Mouse (Mus musculus) hindbrain, embryonic 14.5 days (tissue): ENCODE results near the gene Ankrd24. TPM values are rescaled to one million over a fixed set of nuclear protein-coding genes. Genes with fewer than 3 reads are reported as not detected.
A peak's percentile ranks its signal among the peaks of the same experiment; 100 is the strongest.

Experiments
- ATAC-seq: fragments of 200-750 bp; cut with Nextera tagmentation; 2 replicates; pipeline ENCODE4 v1.8.0; 2017; ENCODE audit warnings: moderate number of reproducible peaks, mild to moderate bottlenecking, moderate TSS enrichment, moderate library complexity; ENCODE audit not compliant: low FRiP score
- DNase-seq: peaks from one replicate; pipeline ENCODE4 v3.0.0-alpha.2; 2015; ENCODE audit warnings: low spot score
- H3K27ac ChIP-seq: fragments of 300-500 bp; sonication (generic); 2 replicates; pipeline ENCODE4 v1.5.1; 2014; ENCODE audit warnings: mild to moderate bottlenecking, moderate library complexity
- H3K27me3 ChIP-seq: fragments of 300-500 bp; sonication (generic); 2 replicates; pipeline ENCODE4 v1.6.1; 2014; ENCODE audit warnings: mild to moderate bottlenecking, low read length, mixed read lengths; ENCODE audit not compliant: control insufficient read depth, insufficient read depth
- H3K36me3 ChIP-seq: fragments of 300-500 bp; sonication (generic); replicated peaks from 2 replicates; pipeline ENCODE4 v1.6.1; 2014; ENCODE audit not compliant: control insufficient read depth, insufficient read depth
- H3K4me1 ChIP-seq: fragments of 300-500 bp; sonication (generic); replicated peaks from 2 replicates; pipeline ENCODE4 v1.6.1; 2014; ENCODE audit warnings: antibody characterized with exemption, low read length, mixed read lengths; ENCODE audit not compliant: control insufficient read depth, insufficient read depth
- H3K4me2 ChIP-seq: fragments of 300-500 bp; sonication (generic); replicated peaks from 2 replicates; pipeline ENCODE4 v1.6.1; 2014; ENCODE audit warnings: mild to moderate bottlenecking, moderate library complexity
- H3K4me3 ChIP-seq: fragments of 300-500 bp; sonication (generic); replicated peaks from 2 replicates; pipeline ENCODE4 v1.5.1; 2014; ENCODE audit warnings: mild to moderate bottlenecking, low read length
- H3K9ac ChIP-seq: fragments of 300-500 bp; sonication (generic); 2 replicates; pipeline ENCODE4 v1.6.1; 2014
- H3K9me3 ChIP-seq: fragments of 300-500 bp; sonication (generic); 2 replicates; pipeline ENCODE4 v1.6.1; 2016; ENCODE audit warnings: low read length; ENCODE audit not compliant: control insufficient read depth
- WGBS: fragments of 180-500 bp; shearing (Covaris S2); extraction: QIAGEN DNeasy Blood & Tissue Kit; methylation state at CpG from one replicate; pipeline ENCODE4 v1.1.7; 2014; 5-methylcytosine and 5-hydroxymethylcytosine counted together
- polyA plus RNA-seq: library from polyadenylated mRNA; unstranded; fragments of >200 nt; fragmentation: Nextera tagmentation; extraction: Ambion mirVana; gene quantifications from 2 replicates; pipeline ENCODE4 v1.2.1, GENCODE M21; 2014

The Ankrd24 gene
- polyA plus RNA-seq, 1 experiment from 2014 or later = 11.8 TPM

GRCm38 (mm10) chr10:81602741-81603151 lies 25.6 kb upstream of the Ankrd24 start:
- H3K9ac ChIP-seq = no peak overlapping the region
- DNase-seq = peak; percentile 78
- peaks cover 17% of the 10 kb centered on the region for H3K4me1 ChIP-seq

GRCm38 (mm10) chr10:81604019-81604967 lies 24.0 kb upstream of the Ankrd24 start:
- Histone ChIP-seq H3K4me1 (peaks cover 16% of the 10 kb centered on the region), H3K27me3 (peaks cover 8% of the 10 kb centered on the region; the same call in 1 of the 2 replicates), H3K27ac (no peak overlapping the region), H3K9me3 (no peaks in the 10 kb centered on the region), H3K4me3 (no peak overlapping the region), H3K9ac (no peak overlapping the region), H3K36me3 (no peaks in the 10 kb centered on the region), H3K4me2 (peak overlapping the region; percentile 69)
- DNase-seq (no peak), ATAC-seq (peak; percentile 5; the same call in 1 of the 2 replicates)
- 79% methylated on average over 12 of the region's 12 CpGs for WGBS

More at GRCm38 (mm10) chr10:81602741-81603151, 25.6 kb upstream of the Ankrd24 start:
- Histone ChIP-seq H3K4me2 (no peak overlapping the region), H3K36me3 (no peaks in the 10 kb centered on the region), H3K9me3 (no peaks in the 10 kb centered on the region), H3K27me3 (peaks cover 13% of the 10 kb centered on the region; the same call in 1 of the 2 replicates), H3K27ac (no peak overlapping the region), H3K4me3 (no peak overlapping the region)
- ATAC-seq = no peak
- 16% methylated on average over 4 of the region's 4 CpGs for WGBS

DNA sequence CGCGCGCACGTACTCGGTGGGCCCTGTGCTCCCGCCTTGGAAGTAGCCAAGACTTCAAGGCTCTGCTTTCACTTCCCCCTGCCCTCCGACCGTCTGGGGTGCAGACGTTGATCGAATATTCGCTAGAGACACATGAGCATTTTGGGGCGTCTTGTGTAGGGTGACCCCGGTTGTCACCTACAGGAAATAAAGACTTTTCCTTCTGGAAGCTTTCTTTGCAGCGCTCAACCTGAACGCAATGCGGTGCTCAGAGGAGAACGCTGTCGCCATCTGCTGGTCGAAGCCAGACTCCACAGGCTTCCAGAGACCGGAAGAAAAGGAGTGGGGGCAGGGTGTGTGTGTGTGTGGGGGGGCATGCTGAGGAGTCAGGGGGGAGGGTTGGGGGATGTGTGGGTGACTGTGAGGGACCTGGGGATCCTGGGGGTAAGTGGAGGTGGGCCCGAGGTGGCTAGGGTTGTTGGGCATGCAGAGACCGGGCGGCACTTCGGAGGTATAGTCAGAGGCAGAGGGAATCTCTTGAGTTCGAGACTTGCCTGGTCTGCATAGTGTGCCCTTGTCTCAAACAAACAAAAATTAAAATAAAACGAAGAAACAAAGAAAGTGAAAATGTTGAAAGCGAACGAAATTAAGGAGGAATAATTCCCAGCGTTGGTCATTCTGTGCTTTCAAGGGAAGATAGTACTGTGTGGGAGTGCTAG lies 23.2 kb upstream of the Ankrd24 start:
- Histone ChIP-seq H3K9ac (peak overlapping the region; percentile 57), H3K27ac (peak overlapping the region; percentile 90), H3K9me3 (no peaks in the 10 kb centered on the region), H3K27me3 (0 out of 2 replicates have a peak, but pooled peaks cover 5% of the 10 kb centered on the region), H3K36me3 (no peaks in the 10 kb centered on the region), H3K4me3 (peak overlapping the region; percentile 34), H3K4me1 (peaks cover 16% of the 10 kb centered on the region), H3K4me2 (peak overlapping the region; percentile 69)
- 19% methylated on average over 29 of the region's 29 CpGs for WGBS
- ATAC-seq (peak; percentile 25), DNase-seq (peak; percentile 93)

DNA sequence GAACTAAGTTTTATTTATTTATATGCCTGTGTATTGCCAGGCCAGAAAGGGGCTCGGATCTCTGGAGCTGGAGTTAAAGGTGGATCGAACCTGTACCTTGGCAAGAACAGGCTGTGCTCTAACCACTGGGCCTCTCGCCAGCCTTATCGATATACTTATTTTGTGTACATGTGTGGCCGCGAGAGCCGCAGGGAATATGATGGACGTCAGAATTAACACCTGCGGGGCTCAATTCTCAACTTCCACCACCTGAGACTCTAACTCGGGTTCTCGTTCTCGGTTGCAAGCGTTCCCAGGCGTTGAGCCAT lies 22.7 kb upstream of the Ankrd24 start:
- peak overlapping the region; percentile 57 for H3K9ac ChIP-seq
- 0 out of 2 replicates have a peak, but pooled peaks cover 5% of the 10 kb centered on the region for H3K27me3 ChIP-seq
- DNase-seq (no peak), ATAC-seq (0 out of 2 replicates have a peak, but pooled peaks have one; percentile 9)
- no peaks in the 10 kb centered on the region for H3K36me3 ChIP-seq
- H3K9me3 ChIP-seq = no peaks in the 10 kb centered on the region
- peaks cover 15% of the 10 kb centered on the region for H3K4me1 ChIP-seq
- peak overlapping the region; percentile 34 for H3K4me3 ChIP-seq
- peak overlapping the region; percentile 90 for H3K27ac ChIP-seq
- H3K4me2 ChIP-seq = peak overlapping the region; percentile 69
- WGBS = 1% methylated on average over 14 of the region's 14 CpGs

DNA sequence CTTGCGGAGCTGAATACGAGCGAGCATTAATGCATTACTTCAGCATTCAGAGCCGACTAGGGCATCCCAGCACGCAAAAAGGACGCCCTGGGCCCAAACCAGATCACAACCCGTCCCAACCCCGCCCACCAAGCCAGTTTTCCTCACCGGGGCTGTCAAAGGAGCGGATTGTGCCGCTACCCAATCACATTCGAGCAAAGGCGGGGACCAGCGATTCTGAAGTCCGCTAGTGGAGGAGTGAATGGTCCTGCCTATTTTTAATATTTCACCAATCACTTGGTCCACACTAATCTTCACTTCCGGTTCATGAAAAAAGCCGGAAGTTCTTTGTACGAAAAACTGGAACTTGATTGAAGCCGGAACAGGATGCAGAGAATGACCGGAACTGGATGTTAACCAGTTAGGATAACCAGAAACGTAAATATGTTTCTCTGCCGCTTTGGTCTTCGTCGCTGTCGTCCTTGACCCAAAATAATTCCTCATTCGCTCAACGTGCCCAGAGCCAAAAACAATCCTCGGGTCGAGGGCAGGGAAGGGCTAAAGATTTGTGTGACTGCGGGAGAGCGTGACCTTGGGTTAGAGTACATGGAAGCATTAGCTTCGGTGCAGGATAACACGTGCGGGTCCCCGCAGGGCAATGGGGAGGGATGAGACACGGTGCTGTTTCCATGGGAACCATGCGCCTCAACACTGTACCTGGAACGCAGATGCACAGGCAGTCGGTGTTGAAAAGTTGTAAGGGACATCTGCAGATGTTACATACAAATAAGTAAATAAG lies 22.2 kb upstream of the Ankrd24 start, which contains the start of gene BC025920:
BC025920 (plus strand) TSS at position 297 of the 778 bp plus-strand sequence.
- Histone ChIP-seq H3K9me3 (no peaks in the 10 kb centered on the region), H3K27ac (peak within 1 kb of the TSS; percentile 90), H3K27me3 (0 out of 2 replicates have a peak, but pooled peaks cover 5% of the 10 kb centered on the region), H3K9ac (peak within 1 kb of the TSS; percentile 64), H3K4me3 (peak within 1 kb of the TSS; percentile 46), H3K36me3 (no peaks in the 10 kb centered on the region), H3K4me2 (peak within 1 kb of the TSS; percentile 80), H3K4me1 (peaks cover 13% of the 10 kb centered on the region)
- under 1% methylated on average over 39 of the region's 39 CpGs for WGBS
- ATAC-seq = peak; percentile 91
- peak; percentile 93 for DNase-seq

GRCm38 (mm10) chr10:81608308-81608707 lies 20.0 kb upstream of the Ankrd24 start:
- H3K9me3 ChIP-seq = no peaks in the 10 kb centered on the region
- DNase-seq (no peak), ATAC-seq (no peak)
- H3K27ac ChIP-seq = no peak overlapping the region
- no peaks in the 10 kb centered on the region for H3K36me3 ChIP-seq
- H3K4me1 ChIP-seq = peaks cover 13% of the 10 kb centered on the region
- H3K9ac ChIP-seq = no peak overlapping the region
- no peak overlapping the region for H3K4me3 ChIP-seq
- H3K4me2 ChIP-seq = no peak overlapping the region
- no peaks in the 10 kb centered on the region for H3K27me3 ChIP-seq
- 94% methylated on average over 1 of the region's 1 CpGs for WGBS

DNA sequence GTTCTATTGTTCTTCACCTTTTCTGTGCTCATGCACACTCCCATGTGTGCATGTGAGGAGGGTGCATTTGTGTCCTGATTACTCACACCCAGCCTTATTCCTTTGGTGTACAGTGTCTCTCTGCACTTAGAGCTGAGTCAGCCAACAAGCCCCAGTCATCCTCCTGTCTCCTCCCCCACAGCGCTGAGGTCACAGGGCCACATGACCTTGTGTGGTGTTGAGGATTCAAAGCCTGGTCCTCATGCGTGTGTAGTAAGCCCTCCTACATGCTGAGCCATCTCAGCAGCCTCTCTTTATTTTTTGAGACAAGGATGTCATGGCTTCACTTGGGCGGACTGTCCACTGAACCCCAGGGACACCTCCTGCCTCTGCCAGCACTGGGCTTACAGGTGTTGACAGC lies 15.6 kb upstream of the Ankrd24 start:
- Histone ChIP-seq H3K27me3 (no peaks in the 10 kb centered on the region), H3K4me3 (no peak overlapping the region), H3K4me1 (no peaks in the 10 kb centered on the region), H3K9me3 (no peaks in the 10 kb centered on the region), H3K9ac (no peak overlapping the region), H3K36me3 (no peaks in the 10 kb centered on the region), H3K4me2 (no peak overlapping the region), H3K27ac (no peak overlapping the region)
- WGBS = 75% methylated on average over 3 of the region's 3 CpGs
- ATAC-seq = no peak
- DNase-seq = no peak

DNA sequence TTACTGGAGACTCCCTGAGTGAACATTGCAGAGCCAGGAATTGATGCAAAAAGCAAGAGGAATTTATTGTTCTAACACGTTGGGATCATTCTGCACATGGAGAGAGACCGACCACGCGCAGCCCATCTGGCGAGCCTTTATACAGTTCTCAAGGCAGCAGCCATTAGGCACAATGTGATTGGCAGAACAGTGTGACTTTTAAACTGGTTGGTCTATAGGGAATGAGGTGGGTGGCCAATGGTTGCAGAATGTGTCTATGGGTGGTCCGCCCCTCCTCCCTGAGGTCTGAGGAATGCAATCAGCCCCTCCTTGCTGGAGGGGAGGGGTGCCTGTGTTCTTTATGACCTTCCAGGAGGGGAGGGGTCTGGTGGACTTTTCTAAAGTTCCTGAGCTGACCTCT lies 12.9 kb upstream of the Ankrd24 start:
- ATAC-seq (no peak), DNase-seq (no peak)
- H3K9me3 ChIP-seq = no peaks in the 10 kb centered on the region
- no peak overlapping the region for H3K9ac ChIP-seq
- no peak overlapping the region for H3K4me3 ChIP-seq
- no peaks in the 10 kb centered on the region for H3K36me3 ChIP-seq
- no peaks in the 10 kb centered on the region for H3K4me1 ChIP-seq
- 62% methylated on average over 6 of the region's 6 CpGs for WGBS
- H3K27ac ChIP-seq = no peak overlapping the region
- no peak overlapping the region for H3K4me2 ChIP-seq
- no peaks in the 10 kb centered on the region for H3K27me3 ChIP-seq
